Mouse (Mus musculus): ENCODE data around the gene Lonp1.

GRCm38 (mm10) chr17:56664333-56664732, 37.6 kb upstream of the Lonp1 start:
- no peak for TF ChIP-seq POLR2A (IDR thresholded peaks at IDR 0.05; ENCODE audit: control insufficient read depth, low read depth, low read length)
- TF ChIP-seq CTCF (IDR thresholded peaks at IDR 0.05; ENCODE audit: control insufficient read depth, insufficient read depth, insufficient replicate concordance, low read depth, low read length): no peak
